Mouse (Mus musculus): ENCODE measurements around the gene Ints1.

- TF ChIP-seq MYOD1 (IDR thresholded peaks at IDR 0.05; ENCODE audit: control insufficient read depth in 1 of 3, insufficient read length in 2 of 3, low read depth in 2 of 3) (no peak), POLR2A (IDR thresholded peaks at IDR 0.05; ENCODE audit: insufficient read length, low read depth) (no peak), MAX (IDR thresholded peaks at IDR 0.05; ENCODE audit: low read depth) (no peak)
Measured at GRCm38 (mm10) chr5:139754753-139755152, 20.7 kb downstream of the Ints1 start.
